Mouse (Mus musculus): ENCODE data around the gene Cyp4f16. TPM values are rescaled to one million over a fixed set of nuclear protein-coding genes. Genes with fewer than 3 reads are reported as not detected.
"Not testable (repeated sequence)": the region's sequence is repeated elsewhere in the genome, so short reads cannot be mapped to it uniquely, and the experiment has no call there.

Gene Cyp4f16
- total RNA-seq, 2 experiments from 2014 or later: 5.2 to 9.1 TPM

DNA sequence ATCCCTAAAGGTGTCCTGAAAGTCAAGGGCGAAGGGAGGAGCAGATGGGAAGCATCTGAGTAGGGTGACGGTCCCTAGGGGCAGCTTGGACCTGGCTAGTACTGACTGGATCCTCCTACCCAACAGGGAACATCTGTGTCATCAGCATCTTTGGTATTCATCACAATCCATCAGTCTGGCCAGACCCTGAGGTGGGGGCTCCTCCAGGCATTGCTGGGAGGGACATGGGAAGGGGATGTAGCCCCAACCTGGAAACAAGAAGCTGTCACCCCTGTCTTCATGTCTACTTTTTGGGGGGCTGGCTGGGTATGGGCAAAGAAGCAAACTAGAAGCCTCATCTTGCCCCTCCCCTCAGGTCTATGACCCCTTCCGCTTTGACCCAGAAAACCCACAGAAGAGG, 14.0 kb downstream of the Cyp4f16 start:
- DNase-seq (ENCODE audit: low spot score in 2 of 2): not testable (repeated sequence)

DNA sequence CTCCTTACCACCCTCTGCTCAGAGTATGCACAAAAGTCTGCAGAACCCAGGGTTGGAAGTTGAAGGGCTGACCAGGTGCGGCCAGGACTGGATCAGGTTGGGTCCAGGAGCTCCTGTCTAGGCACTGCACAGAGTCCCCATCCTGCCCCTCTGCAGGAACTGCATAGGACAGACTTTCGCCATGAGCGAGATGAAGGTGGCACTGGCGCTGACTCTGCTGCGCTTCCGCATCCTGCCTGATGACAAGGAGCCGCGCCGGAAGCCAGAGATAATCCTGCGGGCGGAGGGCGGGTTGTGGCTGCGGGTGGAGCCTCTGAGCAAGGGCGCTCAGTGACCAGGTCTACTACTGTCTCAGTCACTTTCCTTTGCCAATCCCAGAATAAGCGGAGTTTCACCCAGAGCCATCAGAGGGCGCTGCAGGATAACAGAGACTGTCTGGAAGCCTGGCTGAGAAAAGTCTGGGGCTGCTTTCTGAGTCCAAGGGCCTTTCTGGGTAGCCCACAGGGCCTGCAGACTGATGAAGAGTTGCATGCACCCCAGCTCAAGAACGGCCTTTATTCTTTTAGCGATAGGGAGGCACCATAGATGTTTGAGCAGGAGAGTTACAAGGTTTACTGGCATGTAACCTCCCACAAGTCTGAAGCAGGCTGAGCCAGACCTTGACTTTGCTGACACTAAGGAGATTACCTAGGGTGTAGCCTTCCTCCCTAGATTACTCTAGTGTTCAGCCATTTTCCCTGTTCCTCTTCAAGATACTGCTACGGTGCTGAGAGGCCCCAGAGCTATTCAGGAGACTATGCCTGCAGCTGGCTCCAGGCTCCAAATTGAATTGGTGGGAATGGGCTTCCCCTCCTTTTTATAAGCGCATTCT, 14.8 kb downstream of the Cyp4f16 start:
- DNase-seq (ENCODE audit: low spot score in 2 of 2): peak; percentile 33 to 64

DNA sequence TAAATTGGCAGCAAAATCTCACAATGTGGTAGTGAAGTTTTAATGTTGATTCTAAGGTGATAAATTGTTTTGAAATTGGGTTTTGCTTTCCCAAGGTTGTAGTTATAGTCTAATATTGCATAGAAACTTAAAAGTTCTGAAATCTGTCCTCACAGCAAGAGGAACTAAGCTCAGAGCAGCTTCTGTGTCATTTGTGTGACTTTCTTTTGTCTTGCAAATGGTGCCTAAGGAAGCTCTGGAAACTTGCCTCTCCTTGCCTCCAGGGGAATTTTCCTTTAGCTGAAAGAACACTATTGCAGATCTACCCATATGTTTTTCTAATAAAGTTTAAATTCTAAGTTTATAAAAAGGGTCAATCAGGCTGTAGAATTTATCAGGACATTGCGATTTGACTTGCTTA, 16.7 kb downstream of the Cyp4f16 start:
- not testable (repeated sequence) for DNase-seq (ENCODE audit: low spot score in 2 of 2)

DNA sequence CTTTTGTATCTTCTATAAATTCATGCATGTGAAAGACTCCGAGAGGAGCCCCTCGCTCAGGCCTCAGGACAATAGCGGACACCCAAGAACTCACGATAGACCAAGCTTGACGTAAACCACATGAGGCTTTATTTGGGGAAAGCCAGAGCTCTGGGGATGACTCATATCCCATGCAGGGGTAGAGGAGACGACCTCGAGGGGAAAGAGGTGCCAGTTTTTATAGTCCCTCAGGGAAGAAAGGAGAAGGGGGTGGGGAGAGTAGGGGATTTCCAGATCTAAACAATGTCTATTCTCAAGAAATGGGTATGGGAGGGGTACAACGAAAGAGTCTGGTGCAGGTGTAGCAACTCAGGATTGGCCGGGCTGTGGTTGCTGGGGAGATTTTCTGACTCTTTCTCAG, 18.0 kb downstream of the Cyp4f16 start:
- DNase-seq (ENCODE audit: low spot score in 2 of 2): not testable (repeated sequence)

DNA sequence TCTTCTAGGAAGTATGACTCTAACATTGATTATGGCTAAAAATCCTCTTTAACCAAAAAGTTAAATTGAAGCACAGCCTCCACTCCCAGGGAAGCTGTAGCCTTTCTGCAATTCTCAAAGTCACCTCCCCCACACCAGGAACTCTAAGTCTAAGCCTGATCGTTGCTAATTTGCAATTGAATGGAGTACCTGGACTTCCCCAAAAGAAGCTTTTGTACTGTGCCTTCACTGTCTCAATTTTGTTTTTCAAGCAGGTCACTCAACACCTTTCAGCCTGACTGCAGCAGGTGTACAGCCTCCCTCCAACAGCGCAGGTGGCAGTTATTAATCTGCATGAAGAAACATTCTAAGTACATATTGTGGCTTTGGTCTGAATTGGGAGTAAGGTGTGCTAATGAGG, 26.9 kb downstream of the Cyp4f16 start:
- DNase-seq (ENCODE audit: low spot score in 2 of 2): not testable (repeated sequence)

DNA sequence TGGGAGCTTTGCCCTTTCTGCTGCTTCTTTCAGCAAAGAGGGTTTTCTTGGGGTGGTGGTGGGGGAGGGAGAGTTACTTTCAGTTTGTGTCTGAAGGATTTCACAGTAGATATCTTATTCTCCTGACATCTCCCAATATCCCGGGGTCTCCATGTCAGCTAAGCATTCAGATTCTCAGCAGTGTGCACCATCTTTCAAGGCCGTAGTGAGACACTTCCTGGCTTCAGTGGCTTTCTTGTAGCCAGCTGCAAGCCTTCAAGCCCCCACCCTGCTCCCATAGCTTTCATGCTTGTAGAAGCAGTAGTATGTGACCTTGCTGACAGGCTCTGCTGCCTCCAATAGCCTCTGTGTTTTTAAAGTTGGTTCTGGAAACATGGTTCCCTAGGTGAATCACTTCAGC, 36.9 kb downstream of the Cyp4f16 start:
- not testable (repeated sequence) for DNase-seq (ENCODE audit: low spot score in 2 of 2)

DNA sequence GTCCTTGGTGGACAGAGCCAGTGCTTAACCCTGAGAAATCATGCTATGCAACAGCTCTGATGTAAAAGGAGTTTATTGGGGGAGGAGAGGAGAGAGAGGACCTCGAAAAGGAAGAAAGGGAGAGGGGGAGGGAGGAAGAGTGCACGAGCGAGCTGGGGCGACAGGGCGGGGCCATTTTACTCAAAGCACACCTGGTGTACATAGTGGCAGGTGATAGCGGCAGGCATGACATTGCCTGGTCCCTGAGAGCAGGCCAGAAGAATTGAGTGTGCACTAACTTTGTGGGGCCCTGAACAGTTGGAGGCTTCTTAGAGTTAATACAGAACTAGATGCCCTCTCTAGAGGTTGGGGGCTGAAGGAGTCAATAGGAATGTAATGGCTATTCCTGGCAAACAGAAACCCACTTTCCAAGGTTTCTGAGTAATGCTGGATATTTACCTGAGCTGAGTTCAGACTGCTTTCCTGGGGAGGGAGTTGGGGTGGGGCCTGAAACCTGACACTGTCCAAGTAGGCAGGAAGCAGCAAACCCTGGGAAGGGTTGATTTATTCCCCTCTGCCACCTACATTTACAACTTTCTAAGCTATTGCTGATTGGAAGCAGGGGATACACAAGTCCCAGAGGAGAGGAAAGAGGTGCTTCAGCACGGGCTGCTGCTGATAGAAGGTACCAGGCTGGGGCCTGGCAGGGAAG, 41.3 kb downstream of the Cyp4f16 start:
- no peak for DNase-seq (ENCODE audit: low spot score in 2 of 2)

DNA sequence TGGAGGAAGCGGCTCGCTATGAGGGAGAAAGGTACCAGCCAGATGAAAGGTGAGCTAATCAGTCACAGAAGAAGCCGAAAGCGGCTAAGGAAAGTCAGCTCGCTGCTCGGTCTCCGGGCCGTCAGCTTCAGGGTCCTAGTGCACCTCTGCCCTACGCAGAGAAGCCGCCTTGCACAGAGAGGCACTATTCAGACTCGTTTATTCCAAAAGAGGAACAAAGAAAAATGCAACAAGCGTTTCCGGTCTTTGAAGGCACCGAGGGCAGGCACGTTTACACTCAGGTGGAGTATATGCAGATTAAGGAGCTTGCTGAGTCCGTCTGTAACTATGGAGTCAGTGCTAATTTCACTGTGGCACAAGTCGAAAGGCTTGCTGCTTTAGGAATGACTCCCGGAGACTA, 60.1 kb downstream of the Cyp4f16 start:
- DNase-seq (ENCODE audit: low spot score in 2 of 2): no peak

Other genes with a start within 250 kb of the Cyp4f16 start
- gene Akap8, start 215.3 kb upstream of the Cyp4f16 start, total RNA-seq (2021): 10 to 100 TPM; 50.8 to 75.1 TPM
- 10 to 100 TPM; 36.7 to 50.5 TPM for gene Akap8l, start 186.0 kb upstream of the Cyp4f16 start, total RNA-seq (2021)
- gene Wiz, start 147.1 kb upstream of the Cyp4f16 start, total RNA-seq (2021): 10 to 100 TPM; 32.6 to 34.3 TPM
- gene Rasal3, start 133.0 kb upstream of the Cyp4f16 start, total RNA-seq (2021): 1 to 10 TPM in 1 of 2 experiments, under 1 TPM in 1; 0.47 to 1.5 TPM
- under 1 TPM in 1 of 2 experiments, not detected in 1; 0.60 TPM for gene Pglyrp2, start 112.4 kb upstream of the Cyp4f16 start, total RNA-seq (2021)
- gene Cyp4f39, start 83.8 kb upstream of the Cyp4f16 start, total RNA-seq (2021): not detected
- gene Cyp4f17, start 30.5 kb upstream of the Cyp4f16 start, total RNA-seq (2021): 1 to 10 TPM; 2.1 to 3.3 TPM
- gene Cyp4f37, start 84.8 kb downstream of the Cyp4f16 start, total RNA-seq (2021): not detected
- not detected for gene Cyp4f40, start 122.3 kb downstream of the Cyp4f16 start, total RNA-seq (2021)
- gene Cyp4f15, start 149.1 kb downstream of the Cyp4f16 start, total RNA-seq (2021): not detected